Mouse (Mus musculus) erythroblast, embryonic 14.5 days (primary cell): Measurements from ENCODE around the gene Pf4. TPM values are rescaled to one million over a fixed set of nuclear protein-coding genes. Genes with fewer than 3 reads are reported as not detected.
"Not testable (repeated sequence)": the region's sequence is repeated elsewhere in the genome, so short reads cannot be mapped to it uniquely, and the experiment has no call there.

Source experiments
- H3K27me3 ChIP-seq: 2 replicates; pipeline ENCODE4 v1.6.1; 2012; ENCODE audit warnings: inconsistent platforms; ENCODE audit not compliant: control insufficient read depth
- H3K36me3 ChIP-seq: 2 replicates; pipeline ENCODE4 v1.6.1; 2012; ENCODE audit warnings: mild to moderate bottlenecking, inconsistent platforms; ENCODE audit not compliant: control insufficient read depth
- H3K4me1 ChIP-seq: 2 replicates; pipeline ENCODE4 v1.6.1; 2012; ENCODE audit warnings: inconsistent platforms; ENCODE audit not compliant: control insufficient read depth
- H3K4me3 ChIP-seq: replicated peaks from 2 replicates; pipeline ENCODE3; 2012; ENCODE audit warnings: moderate library complexity, mild to moderate bottlenecking, inconsistent platforms
- H3K9me3 ChIP-seq: 2 replicates; pipeline ENCODE4 v1.6.1; 2012; ENCODE audit warnings: low read length, inconsistent platforms, mixed read lengths; ENCODE audit not compliant: control insufficient read depth
- GATA1 ChIP-seq: IDR thresholded peaks from 2 replicates; pipeline ENCODE4 v1.6.1; 2012; ENCODE audit warnings: low read length, inconsistent platforms, mixed read lengths
- TAL1 ChIP-seq: IDR thresholded peaks from 3 replicates; pipeline ENCODE4 v1.6.1; 2012; ENCODE audit warnings: low read length, inconsistent platforms, mixed read lengths
- polyA plus RNA-seq: library from polyadenylated mRNA; stranded (reverse); fragments of >175 nt; gene quantifications from 2 replicates; pipeline ENCODE4 v1.2.3, GENCODE M21; 2012

Gene Pf4
- polyA plus RNA-seq, 1 experiment, result 0.38 TPM

DNA sequence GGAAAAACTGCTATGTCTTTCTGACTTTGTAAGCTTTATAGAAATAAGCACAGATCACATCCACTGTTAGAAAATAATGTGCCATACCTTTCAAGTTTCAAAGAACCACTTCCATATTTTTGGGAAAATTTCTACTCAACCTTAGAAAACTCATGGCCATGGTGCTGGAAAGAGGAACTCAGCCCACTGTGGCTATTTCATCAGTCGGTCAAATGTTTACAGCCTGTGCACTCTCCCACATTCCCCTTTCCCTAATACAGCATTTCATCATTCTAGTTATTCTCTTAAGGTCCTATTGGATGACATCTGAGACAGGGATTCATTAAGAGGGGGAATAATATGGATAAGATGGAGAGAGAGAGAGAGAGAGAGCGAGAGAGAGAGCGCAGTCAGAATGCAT lies 11.5 kb downstream of the Pf4 start:
- no peak overlapping the region for H3K4me3 ChIP-seq
- no peaks in the 10 kb centered on the region for H3K9me3 ChIP-seq
- no peaks in the 10 kb centered on the region for H3K4me1 ChIP-seq
- TF ChIP-seq TAL1 (no peak), GATA1 (no peak)
- H3K27me3 ChIP-seq, result no peaks in the 10 kb centered on the region
- no peaks in the 10 kb centered on the region for H3K36me3 ChIP-seq

DNA sequence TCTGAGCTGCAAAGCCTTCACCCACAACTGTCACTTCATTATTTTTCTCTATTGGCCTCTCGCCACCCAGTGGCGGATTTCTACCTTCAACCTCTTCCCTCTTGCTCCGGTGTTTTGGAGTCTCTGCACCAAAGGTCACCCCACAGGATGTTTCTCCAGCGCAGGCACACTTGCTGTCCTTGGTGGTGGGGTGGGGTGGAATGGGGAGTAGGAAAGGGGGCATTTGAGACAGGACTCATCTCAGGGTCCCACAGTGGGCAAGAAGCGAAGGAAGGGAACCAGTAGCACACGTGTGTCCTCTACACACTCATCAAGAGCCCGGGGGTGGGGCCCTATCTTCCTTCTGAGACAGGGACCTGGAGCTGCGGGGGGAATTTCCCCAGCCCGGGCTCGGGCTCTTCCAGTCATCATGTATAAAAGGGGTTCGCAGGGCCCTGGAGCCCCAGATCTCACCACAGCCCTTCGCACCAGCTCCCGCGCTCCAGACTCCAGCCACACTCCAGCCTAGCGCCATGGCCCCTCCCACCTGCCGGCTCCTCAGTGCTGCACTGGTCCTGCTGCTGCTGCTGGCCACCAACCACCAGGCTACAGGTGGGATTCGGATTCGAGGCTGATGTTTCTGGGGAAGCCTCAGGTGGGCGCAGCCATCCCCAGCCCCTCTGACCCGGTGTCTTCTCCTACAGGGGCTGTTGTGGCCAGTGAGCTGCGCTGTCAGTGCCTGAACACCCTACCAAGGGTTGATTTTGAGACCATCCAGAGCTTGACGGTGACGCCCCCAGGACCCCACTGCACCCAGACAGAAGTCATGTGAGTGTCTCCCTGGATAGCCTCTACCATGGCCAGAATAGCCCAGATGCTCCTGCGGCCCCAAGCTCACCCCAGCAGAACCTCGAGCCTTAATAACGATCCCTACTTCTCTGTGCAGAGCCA lies 13.7 kb downstream of the Pf4 start, which contains the start of gene Cxcl3:
Gene Cxcl3, plus strand, starts transcription at position 445 of the 930 bp plus-strand sequence.
- H3K4me1 ChIP-seq, result no peaks in the 10 kb centered on the region
- H3K9me3 ChIP-seq, result no peaks in the 10 kb centered on the region
- TF ChIP-seq TAL1, result no peak
- no peak for TF ChIP-seq GATA1
- H3K27me3 ChIP-seq, result peaks cover 3% of the 10 kb centered on the region; the same call in 1 of the 2 replicates
- H3K4me3 ChIP-seq, result no peak within 1 kb of the TSS
- no peaks in the 10 kb centered on the region for H3K36me3 ChIP-seq

DNA sequence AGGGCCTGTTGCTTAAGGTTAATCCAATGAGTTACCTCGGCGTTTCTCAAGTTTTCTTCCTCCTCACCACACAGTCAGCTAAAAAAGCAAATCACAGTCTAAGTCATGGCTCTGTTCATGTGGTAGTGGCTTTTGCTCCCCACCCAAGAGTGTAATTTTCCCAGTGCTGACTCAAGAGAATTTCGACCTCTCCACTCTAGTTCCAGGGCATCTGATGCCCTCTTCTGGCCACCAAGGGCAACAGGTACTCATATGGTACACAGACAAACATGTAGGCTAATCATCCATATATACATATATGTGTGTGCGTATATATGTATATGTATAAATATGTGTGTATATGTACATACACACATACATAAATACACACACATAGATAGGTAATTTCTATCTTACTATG lies 15.9 kb downstream of the Pf4 start:
- Histone ChIP-seq H3K36me3 (no peaks in the 10 kb centered on the region), H3K27me3 (peaks cover 3% of the 10 kb centered on the region; the same call in 1 of the 2 replicates), H3K4me3 (no peak overlapping the region), H3K9me3 (no peaks in the 10 kb centered on the region), H3K4me1 (no peaks in the 10 kb centered on the region)
- TF ChIP-seq GATA1 (no peak), TAL1 (no peak)

- Histone ChIP-seq H3K4me3 (no peak overlapping the region), H3K4me1 (no peaks in the 10 kb centered on the region), H3K36me3 (no peaks in the 10 kb centered on the region), H3K27me3 (peaks cover 3% of the 10 kb centered on the region; the same call in 1 of the 2 replicates), H3K9me3 (no peaks in the 10 kb centered on the region)
- TF ChIP-seq TAL1 (no peak), GATA1 (no peak)
Measured at GRCm38 (mm10) chr5:90789306-90790073, 17.3 kb downstream of the Pf4 start.

DNA sequence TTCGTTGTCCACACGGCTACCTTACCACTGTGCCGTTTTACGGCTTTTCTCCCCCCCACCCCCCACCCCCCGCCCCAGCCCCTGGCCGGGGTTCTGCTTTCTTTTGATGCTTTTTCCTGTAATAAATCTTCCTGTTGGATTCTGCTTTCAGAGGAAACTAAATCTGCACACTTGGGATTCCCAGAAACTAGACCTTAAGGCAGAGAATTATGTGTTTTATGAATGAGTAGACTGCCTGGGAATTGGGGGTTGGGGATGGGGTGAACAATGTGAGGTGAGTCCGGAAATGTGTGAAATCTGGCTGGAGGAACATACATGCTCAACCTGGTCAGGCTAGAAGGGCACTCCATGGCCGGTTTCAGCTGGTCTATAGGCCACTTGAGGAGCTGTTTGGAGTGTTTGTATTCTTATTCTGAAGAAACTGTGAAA lies 17.9 kb downstream of the Pf4 start:
- Histone ChIP-seq H3K27me3 (peaks cover 3% of the 10 kb centered on the region; the same call in 1 of the 2 replicates), H3K4me3 (no peak overlapping the region), H3K9me3 (no peaks in the 10 kb centered on the region), H3K4me1 (no peaks in the 10 kb centered on the region), H3K36me3 (no peaks in the 10 kb centered on the region)
- TF ChIP-seq TAL1 (no peak), GATA1 (no peak)

- TF ChIP-seq TAL1, result no peak
- TF ChIP-seq GATA1, result no peak
- no peaks in the 10 kb centered on the region for H3K4me1 ChIP-seq
- peaks cover 3% of the 10 kb centered on the region; the same call in 1 of the 2 replicates for H3K27me3 ChIP-seq
- H3K4me3 ChIP-seq, result no peak within 1 kb of the TSS
- H3K36me3 ChIP-seq, result no peaks in the 10 kb centered on the region
- no peaks in the 10 kb centered on the region for H3K9me3 ChIP-seq
Measured at GRCm38 (mm10) chr5:90794195-90794625, 22.0 kb downstream of the Pf4 start, which contains the start of gene Cxcl15. Gene Cxcl15 (plus strand): TSS chr5:90794534.

DNA sequence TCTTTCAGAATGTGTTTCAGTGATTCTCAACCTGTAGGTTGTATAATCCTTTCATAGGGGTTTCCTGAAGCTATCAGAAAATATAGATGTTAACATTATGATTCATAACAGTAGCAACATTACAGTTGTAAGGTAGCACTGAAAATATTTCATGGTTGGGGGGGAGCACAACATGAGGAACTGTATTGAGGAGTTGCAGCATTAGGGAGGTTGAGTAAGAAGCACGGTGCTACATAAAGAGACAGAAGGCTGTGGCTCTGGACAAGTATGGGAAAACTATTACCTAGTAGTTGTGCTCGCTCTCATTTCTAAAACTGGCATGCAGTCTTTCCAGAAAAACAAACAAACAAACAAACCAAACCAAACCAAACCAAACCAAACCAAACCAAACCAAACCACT lies 23.2 kb downstream of the Pf4 start:
- H3K9me3 ChIP-seq, H3K27me3 ChIP-seq, H3K4me1 ChIP-seq, H3K36me3 ChIP-seq, H3K4me3 ChIP-seq: not testable (repeated sequence)

GRCm38 (mm10) chr5:90804574-90804973 lies 32.3 kb downstream of the Pf4 start:
- no peak for TF ChIP-seq GATA1
- H3K4me3 ChIP-seq, result no peak overlapping the region
- H3K4me1 ChIP-seq, result no peaks in the 10 kb centered on the region

GRCm38 (mm10) chr5:90806050-90806449 lies 33.8 kb downstream of the Pf4 start:
- no peaks in the 10 kb centered on the region for H3K27me3 ChIP-seq
- no peaks in the 10 kb centered on the region for H3K9me3 ChIP-seq
- H3K4me3 ChIP-seq, result no peak overlapping the region
- no peaks in the 10 kb centered on the region for H3K4me1 ChIP-seq
- H3K36me3 ChIP-seq, result no peaks in the 10 kb centered on the region
- TF ChIP-seq GATA1 (no peak), TAL1 (no peak)

More at GRCm38 (mm10) chr5:90804574-90804973, 32.3 kb downstream of the Pf4 start:
- H3K27me3 ChIP-seq, result no peaks in the 10 kb centered on the region
- H3K36me3 ChIP-seq, result no peaks in the 10 kb centered on the region
- no peaks in the 10 kb centered on the region for H3K9me3 ChIP-seq
